Mouse (Mus musculus) intestine, embryonic 14.5 days (tissue): ENCODE data around the gene Sf1. TPM values are rescaled to one million over a fixed set of nuclear protein-coding genes. Genes with fewer than 3 reads are reported as not detected.

Experiments
- ATAC-seq: fragments of 200-750 bp; cut with Nextera tagmentation; replicated peaks from 2 replicates; pipeline ENCODE4 v1.8.0; 2017; ENCODE audit warnings: low read depth, moderate number of reproducible peaks, moderate TSS enrichment, moderate library complexity; ENCODE audit not compliant: low FRiP score, low TSS enrichment
- DNase-seq: peaks from one replicate; pipeline ENCODE4 v3.0.0-alpha.2; 2018; ENCODE audit warnings: low spot score
- H3K27ac ChIP-seq: fragments of 300-500 bp; sonication (generic); 2 replicates; pipeline ENCODE4 v1.5.1; 2014; ENCODE audit warnings: low read depth, mild to moderate bottlenecking, control low read depth
- H3K27me3 ChIP-seq: fragments of 300-500 bp; sonication (generic); replicated peaks from 2 replicates; pipeline ENCODE4 v1.6.1; 2014; ENCODE audit warnings: low read length, control low read depth; ENCODE audit not compliant: control insufficient read depth, insufficient read depth
- H3K36me3 ChIP-seq: fragments of 300-500 bp; sonication (generic); 2 replicates; pipeline ENCODE4 v1.6.1; 2014; ENCODE audit warnings: low read length, control low read depth; ENCODE audit not compliant: control insufficient read depth, insufficient read depth
- H3K4me1 ChIP-seq: fragments of 300-500 bp; sonication (generic); replicated peaks from 2 replicates; pipeline ENCODE4 v1.6.1; 2014; ENCODE audit warnings: low read length, control low read depth, mixed read lengths; ENCODE audit not compliant: control insufficient read depth, insufficient read depth
- H3K4me2 ChIP-seq: fragments of 300-500 bp; sonication (generic); 2 replicates; pipeline ENCODE4 v1.6.1; 2014; ENCODE audit warnings: low read length
- H3K4me3 ChIP-seq: fragments of 300-500 bp; sonication (generic); 2 replicates; pipeline ENCODE4 v1.5.1; 2014; ENCODE audit warnings: low read depth, low read length, control low read depth, mixed read lengths
- H3K9ac ChIP-seq: fragments of 300-500 bp; sonication (generic); 2 replicates; pipeline ENCODE4 v1.6.1; 2014; ENCODE audit warnings: mild to moderate bottlenecking, low read length
- H3K9me3 ChIP-seq: fragments of 300-500 bp; sonication (generic); 2 replicates; pipeline ENCODE4 v1.6.1; 2016; ENCODE audit warnings: low read length, control low read depth; ENCODE audit not compliant: control insufficient read depth
- WGBS: fragments of 180-500 bp; shearing (Covaris S2); extraction: QIAGEN DNeasy Blood & Tissue Kit; methylation state at CpG from one replicate; pipeline ENCODE4 v1.1.7; 2014; 5-methylcytosine and 5-hydroxymethylcytosine counted together
- polyA plus RNA-seq: library from polyadenylated mRNA; unstranded; fragments of >200 nt; fragmentation: Nextera tagmentation; extraction: Ambion mirVana; gene quantifications from 2 replicates; pipeline ENCODE4 v1.2.1, GENCODE M21; 2014

Sf1 gene
- polyA plus RNA-seq, 1 experiment from 2014 or later: 143 TPM

GRCm38 (mm10) chr19:6384954-6385353 lies 21.5 kb downstream of the Sf1 start:
- Histone ChIP-seq H3K4me3 (no peak overlapping the region), H3K9ac (no peak overlapping the region)

GRCm38 (mm10) chr19:6385419-6385818 lies 21.9 kb downstream of the Sf1 start:
- H3K4me1 ChIP-seq: peaks cover 10% of the 10 kb centered on the region
- H3K4me2 ChIP-seq: no peak overlapping the region
- 75% methylated on average over 5 of the region's 5 CpGs for WGBS
- H3K4me3 ChIP-seq: no peak overlapping the region
- H3K27me3 ChIP-seq: no peaks in the 10 kb centered on the region
- ATAC-seq (no peak), DNase-seq (no peak)
- no peak overlapping the region for H3K9ac ChIP-seq
- H3K27ac ChIP-seq: no peak overlapping the region
- H3K36me3 ChIP-seq: no peaks in the 10 kb centered on the region
- no peaks in the 10 kb centered on the region for H3K9me3 ChIP-seq

More at GRCm38 (mm10) chr19:6384954-6385353, 21.5 kb downstream of the Sf1 start:
- H3K36me3 ChIP-seq: no peaks in the 10 kb centered on the region
- H3K27me3 ChIP-seq: no peaks in the 10 kb centered on the region
- no peaks in the 10 kb centered on the region for H3K9me3 ChIP-seq
- H3K27ac ChIP-seq: no peak overlapping the region
- peaks cover 10% of the 10 kb centered on the region for H3K4me1 ChIP-seq
- DNase-seq (no peak), ATAC-seq (no peak)
- WGBS: 79% methylated on average over 11 of the region's 11 CpGs
- no peak overlapping the region for H3K4me2 ChIP-seq

- Histone ChIP-seq H3K4me2 (no peak overlapping the region), H3K27ac (no peak overlapping the region), H3K4me1 (peaks cover 10% of the 10 kb centered on the region), H3K4me3 (no peak overlapping the region), H3K9ac (no peak overlapping the region), H3K27me3 (no peaks in the 10 kb centered on the region), H3K36me3 (no peaks in the 10 kb centered on the region), H3K9me3 (no peaks in the 10 kb centered on the region)
- ATAC-seq (no peak), DNase-seq (no peak)
- WGBS: 83% methylated on average over 7 of the region's 7 CpGs
Measured at GRCm38 (mm10) chr19:6385821-6386220, 22.3 kb downstream of the Sf1 start.

GRCm38 (mm10) chr19:6386234-6386633 lies 22.7 kb downstream of the Sf1 start:
- WGBS: 59% methylated on average over 9 of the region's 9 CpGs
- Histone ChIP-seq H3K4me2 (no peak overlapping the region), H3K4me3 (no peak overlapping the region), H3K27ac (no peak overlapping the region), H3K4me1 (peaks cover 10% of the 10 kb centered on the region), H3K9ac (no peak overlapping the region), H3K36me3 (no peaks in the 10 kb centered on the region), H3K27me3 (no peaks in the 10 kb centered on the region), H3K9me3 (no peaks in the 10 kb centered on the region)
- ATAC-seq (no peak), DNase-seq (no peak)

GRCm38 (mm10) chr19:6388006-6388405 lies 24.5 kb downstream of the Sf1 start:
- 89% methylated on average over 13 of the region's 13 CpGs for WGBS
- Histone ChIP-seq H3K4me3 (no peak overlapping the region), H3K4me1 (peaks cover 10% of the 10 kb centered on the region), H3K4me2 (no peak overlapping the region), H3K27ac (no peak overlapping the region), H3K9me3 (no peaks in the 10 kb centered on the region), H3K27me3 (no peaks in the 10 kb centered on the region), H3K36me3 (no peaks in the 10 kb centered on the region), H3K9ac (no peak overlapping the region)
- DNase-seq: no peak
- ATAC-seq: no peak

- Histone ChIP-seq H3K27me3 (no peaks in the 10 kb centered on the region), H3K4me2 (peak overlapping the region; percentile 47), H3K4me1 (no peaks in the 10 kb centered on the region), H3K9me3 (no peaks in the 10 kb centered on the region), H3K4me3 (peak overlapping the region; percentile 20), H3K9ac (0 out of 2 replicates have a peak overlapping the region, but pooled peaks have one; percentile 25), H3K27ac (0 out of 2 replicates have a peak overlapping the region, but pooled peaks have one; percentile 22), H3K36me3 (no peaks in the 10 kb centered on the region)
- DNase-seq: no peak
- ATAC-seq: peak; percentile 59
- whole genome bisulfite sequencing: 4% methylated on average over 16 of the region's 16 CpGs
Measured at GRCm38 (mm10) chr19:6389803-6390202, 26.3 kb downstream of the Sf1 start.

GRCm38 (mm10) chr19:6390251-6390650 lies 26.8 kb downstream of the Sf1 start:
- WGBS: 36% methylated on average over 6 of the region's 6 CpGs
- no peaks in the 10 kb centered on the region for H3K9me3 ChIP-seq
- H3K9ac ChIP-seq: no peak overlapping the region
- 0 out of 2 replicates have a peak, but pooled peaks have one; percentile 4 for ATAC-seq
- peak overlapping the region; percentile 47 for H3K4me2 ChIP-seq
- no peak overlapping the region for H3K27ac ChIP-seq
- H3K4me3 ChIP-seq: no peak overlapping the region; the same call in 1 of the 2 replicates
- H3K4me1 ChIP-seq: no peaks in the 10 kb centered on the region
- H3K27me3 ChIP-seq: no peaks in the 10 kb centered on the region
- DNase-seq: no peak
- H3K36me3 ChIP-seq: no peaks in the 10 kb centered on the region

- DNase-seq: no peak
- Histone ChIP-seq H3K9me3 (no peaks in the 10 kb centered on the region), H3K4me3 (no peak overlapping the region), H3K36me3 (no peaks in the 10 kb centered on the region), H3K9ac (no peak overlapping the region), H3K27me3 (peaks cover 3% of the 10 kb centered on the region; the same call in 1 of the 2 replicates), H3K27ac (no peak overlapping the region), H3K4me1 (no peaks in the 10 kb centered on the region), H3K4me2 (no peak overlapping the region)
- 90% methylated on average over 14 of the region's 14 CpGs for WGBS
- ATAC-seq: no peak
Measured at GRCm38 (mm10) chr19:6392743-6393393, 29.4 kb downstream of the Sf1 start.

- ATAC-seq (no peak), DNase-seq (no peak)
- Histone ChIP-seq H3K9ac (no peak overlapping the region), H3K27ac (no peak overlapping the region), H3K4me1 (peaks cover 4% of the 10 kb centered on the region), H3K27me3 (peaks cover 6% of the 10 kb centered on the region; the same call in 1 of the 2 replicates), H3K9me3 (no peaks in the 10 kb centered on the region), H3K36me3 (no peaks in the 10 kb centered on the region), H3K4me2 (no peak overlapping the region), H3K4me3 (no peak overlapping the region)
- WGBS: 88% methylated on average over 16 of the region's 16 CpGs
Measured at GRCm38 (mm10) chr19:6393637-6394036, 30.1 kb downstream of the Sf1 start.
